In the genomic region with DNA sequence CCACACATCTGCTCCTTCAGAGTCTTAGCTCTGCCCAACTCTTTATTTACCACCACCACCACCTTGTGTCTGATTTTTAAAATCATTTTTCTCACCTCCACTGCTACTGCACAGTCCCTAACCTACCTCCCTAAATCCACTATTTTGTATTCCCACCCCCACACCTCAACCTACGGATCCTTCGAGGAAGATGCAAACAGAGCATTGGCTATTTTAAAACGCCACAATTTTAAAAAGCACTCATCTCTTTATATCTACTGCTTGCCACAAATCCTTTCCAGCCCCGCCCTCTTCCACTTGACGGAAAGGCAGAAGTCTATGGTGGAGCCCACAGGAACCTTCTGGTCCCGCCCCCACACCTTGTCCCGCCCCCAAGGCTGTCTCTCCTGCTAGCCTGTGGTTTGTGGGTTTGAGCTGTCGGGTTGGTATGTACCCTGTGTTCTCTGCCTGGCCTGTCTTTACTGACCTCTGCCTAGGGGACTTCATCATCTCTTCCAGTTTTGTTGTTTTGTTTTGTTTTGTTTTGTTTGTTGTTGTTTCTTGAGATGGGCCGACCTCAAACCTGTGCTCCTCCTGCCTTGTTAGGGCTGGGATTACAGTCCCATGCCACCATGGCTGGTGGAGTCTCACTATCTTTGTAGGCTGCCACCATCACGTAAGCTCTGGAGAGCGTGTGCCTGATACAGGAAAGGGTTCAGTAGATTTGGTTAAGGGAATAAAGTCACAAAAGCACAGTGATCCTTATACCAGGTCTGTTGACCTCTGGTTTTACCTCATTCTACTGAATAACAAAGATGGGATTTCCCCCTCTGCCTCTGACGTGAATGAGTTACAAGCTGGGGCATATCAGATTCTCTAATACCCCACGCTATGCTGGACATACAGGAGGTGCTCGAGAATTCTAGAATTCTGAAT, we compare ENCODE assay signal across 2 mouse cellular contexts.
TF ChIP-seq lines count a peak whose summit lies in the region.

No protein-coding gene starts in this region.

TF ChIP-seq in C2C12, 6 proteins besides CTCF, POLR2A, EP300 and RAD21 (continued from another document):
- TF ChIP-seq USF1 (IDR thresholded peaks at IDR 0.05; ENCODE audit: low read depth) (no peak), MYOD1 (IDR thresholded peaks at IDR 0.05; ENCODE audit: control insufficient read depth, insufficient read length, low read depth) (no peak), MAX (IDR thresholded peaks at IDR 0.05) (no peak), FOSL1 (IDR thresholded peaks at IDR 0.05; ENCODE audit: insufficient read depth, low read length, poor library complexity, severe bottlenecking) (no peak), CEBPB (IDR thresholded peaks at IDR 0.05; ENCODE audit: low read depth) (no peak)

TF ChIP-seq in MEL, 35 proteins besides CTCF, POLR2A, EP300 and RAD21:
- TF ChIP-seq MAFK (IDR thresholded peaks at IDR 0.05; ENCODE audit: borderline replicate concordance, low read depth, low read length) (no peak), GABPA (IDR thresholded peaks at IDR 0.05; ENCODE audit: low read depth, low read length) (no peak), SIN3A (IDR thresholded peaks at IDR 0.05; ENCODE audit: low read length) (0 out of 2 replicates have a peak, but pooled peaks have one; percentile 17), HCFC1 (IDR thresholded peaks at IDR 0.05; ENCODE audit: low read depth, low read length) (0 out of 2 replicates have a peak, but pooled peaks have one; percentile 8), MEF2A (IDR thresholded peaks at IDR 0.05; ENCODE audit: extremely low read depth, insufficient replicate concordance, low read depth, low read length, poor library complexity, severe bottlenecking) (no peak)
